Mouse (Mus musculus) kidney, postnatal 25 days (tissue): ENCODE measurements around the gene Ccl5.
"Not testable (repeated sequence)": the region's sequence is repeated elsewhere in the genome, so short reads cannot be mapped to it uniquely, and the experiment has no call there.

Experiments used
- DNase-seq, 2 experiments: peaks; one replicate each; pipeline ENCODE4 v3.0.0; 2021; ENCODE audit warnings: mixed read lengths in 2 of 2

The Ccl5 gene

GRCm38 (mm10) chr11:83530360-83530759 lies at the start of gene Ccl5:
TSS of gene Ccl5 (minus strand) at chr11:83530518.
- DNase-seq, result no peak

GRCm38 (mm10) chr11:83578999-83579398 lies 48.7 kb upstream of the Ccl5 start:
- no peak for DNase-seq

GRCm38 (mm10) chr11:83578186-83578760 lies 48.0 kb upstream of the Ccl5 start, which contains the start of gene Ccl9:
TSS of gene Ccl9 (minus strand) at chr11:83578636.
- DNase-seq, result no peak

- DNase-seq, result no peak
These were observed 46.7 kb upstream of the Ccl5 start for GRCm38 (mm10) chr11:83576927-83577555.

GRCm38 (mm10) chr11:83572834-83573233 lies 42.5 kb upstream of the Ccl5 start:
- peak in 1 of 2 experiments; percentile 43 for DNase-seq

- peak; percentile 50 to 71 for DNase-seq
These were observed 41.9 kb upstream of the Ccl5 start for GRCm38 (mm10) chr11:83572223-83572622.

GRCm38 (mm10) chr11:83570189-83570588 lies 39.9 kb upstream of the Ccl5 start:
- DNase-seq, result no peak

GRCm38 (mm10) chr11:83569249-83569648 lies 38.9 kb upstream of the Ccl5 start:
- DNase-seq, result no peak

GRCm38 (mm10) chr11:83568786-83569185 lies 38.5 kb upstream of the Ccl5 start:
- DNase-seq, result no peak

GRCm38 (mm10) chr11:83568061-83568460 lies 37.7 kb upstream of the Ccl5 start:
- DNase-seq, result no peak

GRCm38 (mm10) chr11:83567311-83567710 lies 37.0 kb upstream of the Ccl5 start:
- DNase-seq, result no peak

GRCm38 (mm10) chr11:83566617-83567016 lies 36.3 kb upstream of the Ccl5 start:
- DNase-seq, result no peak

GRCm38 (mm10) chr11:83563754-83564153 lies 33.4 kb upstream of the Ccl5 start:
- peak; percentile 37 to 58 for DNase-seq

- DNase-seq, result no peak
These were observed 32.1 kb upstream of the Ccl5 start for GRCm38 (mm10) chr11:83562311-83562887.

GRCm38 (mm10) chr11:83560405-83560804 lies 30.1 kb upstream of the Ccl5 start:
- DNase-seq, result no peak

- DNase-seq, result no peak
These were observed 26.8 kb upstream of the Ccl5 start for GRCm38 (mm10) chr11:83557074-83557473.

GRCm38 (mm10) chr11:83556085-83556781 lies 25.9 kb upstream of the Ccl5 start:
- peak in 1 of 2 experiments; percentile 14 for DNase-seq

- DNase-seq, result no peak
These were observed 21.4 kb upstream of the Ccl5 start for GRCm38 (mm10) chr11:83551668-83552067.

- DNase-seq, result not testable (repeated sequence)
These were observed 20.7 kb upstream of the Ccl5 start for GRCm38 (mm10) chr11:83551037-83551436.

- no peak for DNase-seq
These were observed 19.9 kb upstream of the Ccl5 start for GRCm38 (mm10) chr11:83550186-83550632.

GRCm38 (mm10) chr11:83544214-83544613 lies 13.9 kb upstream of the Ccl5 start:
- no peak for DNase-seq

GRCm38 (mm10) chr11:83541415-83541814 lies 11.1 kb upstream of the Ccl5 start:
- DNase-seq, result no peak

GRCm38 (mm10) chr11:83540931-83541330 lies 10.6 kb upstream of the Ccl5 start:
- no peak for DNase-seq
